Mouse (Mus musculus) liver, adult 10 weeks (tissue): ENCODE data around the gene Zfp804b. TPM values are rescaled to one million over a fixed set of nuclear protein-coding genes. Genes with fewer than 3 reads are reported as not detected.

Source experiments
- polyA plus RNA-seq: library from polyadenylated mRNA; stranded (reverse); fragments of 350-450 nt; fragmentation: Illumina TruSeq; extraction: RNeasy Lipid Tissue Mini Kit (QIAGEN cat#74804); gene quantifications from one replicate; pipeline ENCODE4 v1.2.3, GENCODE M21; 2014; ENCODE audit warnings: low read depth, low replicate concordance

Zfp804b gene
- not detected for polyA plus RNA-seq

GRCm38 (mm10) chr5:7344145-7345010 is at the start of gene Zfp804b:
TSS of gene Zfp804b (minus strand) at chr5:7344756.

GRCm38 (mm10) chr5:7303819-7304218 is 40.7 kb downstream of the Zfp804b start, which contains the start of gene Tex47:
TSS of gene Tex47 (plus strand) at chr5:7304119.

Other genes with a start within 250 kb of the Zfp804b start
- not detected for gene Tex47, start 40.6 kb downstream of the Zfp804b start, polyA plus RNA-seq